Mouse (Mus musculus) neutrophil, adult 83 days (primary cell): Measurements from ENCODE around the gene Slc43a3. TPM values are rescaled to one million over a fixed set of nuclear protein-coding genes. Genes with fewer than 3 reads are reported as not detected.

Experiments
- total RNA-seq, 2 experiments: library from RNA; stranded (reverse); gene quantifications; one replicate each; pipeline ENCODE4 v1.2.4; 2023

Gene Slc43a3
- 10 to 100 TPM; 56.8 to 83.3 TPM for total RNA-seq

DNA sequence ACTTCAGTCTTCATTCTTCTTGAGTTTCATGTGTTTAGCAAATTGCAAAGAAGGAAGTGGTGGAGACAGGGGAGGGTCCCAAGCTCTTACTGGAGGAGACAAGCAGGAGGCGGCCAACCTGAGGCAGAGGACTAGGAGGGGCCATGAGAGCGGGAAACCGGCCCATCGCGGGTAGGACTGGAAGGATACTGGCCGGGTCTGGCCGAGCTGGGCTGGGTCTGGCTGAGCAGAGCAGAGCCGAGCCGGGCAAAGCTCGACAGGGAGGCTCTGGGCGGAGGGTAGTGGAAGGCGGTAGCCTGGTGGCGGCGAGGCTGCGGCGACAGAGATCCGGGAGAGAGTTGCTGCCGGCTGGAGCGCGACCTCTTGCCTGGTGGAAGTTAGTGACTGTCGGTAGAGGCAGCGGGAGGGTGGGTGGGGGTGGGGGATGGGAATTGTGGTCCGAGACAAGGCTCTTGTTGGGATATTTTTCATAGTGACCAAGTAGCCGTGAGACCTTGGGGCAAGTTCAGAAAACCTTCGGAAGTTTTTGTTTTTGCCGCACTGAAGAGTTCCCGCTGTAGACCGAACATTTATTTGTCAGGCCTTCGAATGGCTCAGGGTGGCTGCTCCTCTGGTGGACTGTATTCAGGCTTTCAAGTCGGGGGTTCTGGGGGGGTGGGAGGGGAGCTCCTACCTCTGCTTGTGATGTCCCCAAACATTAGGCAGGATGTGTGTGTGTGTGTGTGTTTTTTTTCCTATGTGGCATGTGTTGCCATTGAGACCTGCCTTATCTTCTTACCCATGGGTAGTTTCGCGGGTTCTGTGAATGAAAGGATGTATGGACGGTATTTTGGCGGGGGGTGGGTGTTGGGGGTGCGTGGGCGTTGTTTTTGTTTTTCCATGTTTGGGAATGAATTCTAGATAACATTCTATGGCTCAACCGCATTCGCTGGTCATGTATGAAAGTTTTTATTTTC, at the start of gene Slc43a3:
Slc43a3 (plus strand) TSS at position 106 of the 956 bp plus-strand sequence.

GRCm38 (mm10) chr2:84980188-84980587, 43.8 kb downstream of the Slc43a3 start, which contains the start of gene Prg2:
Prg2 (plus strand) TSS chr2:84980461.

DNA sequence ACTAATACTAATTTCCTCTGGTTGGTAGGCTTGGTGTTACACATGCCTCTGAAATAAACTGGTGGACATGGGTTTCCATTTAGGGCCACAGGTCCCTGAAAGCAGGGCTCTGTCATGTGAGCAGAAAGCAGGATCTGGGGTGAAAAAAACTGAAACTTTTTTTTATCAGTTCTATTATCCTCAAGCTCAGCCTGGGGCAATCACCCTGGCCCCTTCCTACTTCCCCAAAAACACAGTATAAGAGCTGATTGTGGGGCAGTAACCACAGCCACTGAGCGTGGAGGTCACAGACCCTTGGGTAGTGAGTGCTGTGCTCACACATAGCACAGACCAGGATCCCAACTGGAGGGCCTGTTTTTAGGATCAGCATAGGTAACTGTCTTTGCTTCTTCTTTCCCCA, 51.6 kb downstream of the Slc43a3 start, which contains the start of gene Prg3:
Prg3 (plus strand) TSS at position 286 of the 400 bp plus-strand sequence.

Other genes starting within 250 kb of the Slc43a3 start
- 10 to 100 TPM; 41.2 to 41.4 TPM for gene Zdhhc5, start 221.4 kb upstream of the Slc43a3 start, total RNA-seq
- gene Clp1, start 209.2 kb upstream of the Slc43a3 start, total RNA-seq = 10 to 100 TPM; 16.9 to 19.8 TPM
- 1 to 10 TPM; 2.8 to 5.5 TPM for gene Ypel4, start 202.5 kb upstream of the Slc43a3 start, total RNA-seq
- not detected for gene Gm19426, start 192.9 kb upstream of the Slc43a3 start, total RNA-seq
- under 1 TPM; 0.38 to 0.55 TPM for gene Serping1, start 161.1 kb upstream of the Slc43a3 start, total RNA-seq
- gene Ube2l6, start 137.8 kb upstream of the Slc43a3 start, total RNA-seq = 10 to 100 TPM; 24.8 to 32.7 TPM
- gene Smtnl1, start 113.9 kb upstream of the Slc43a3 start, total RNA-seq = not detected
- 1 to 10 TPM; 6.8 to 7.5 TPM for gene Timm10, start 109.6 kb upstream of the Slc43a3 start, total RNA-seq
- 10 to 100 TPM; 12.0 to 18.7 TPM for gene Slc43a1, start 97.7 kb upstream of the Slc43a3 start, total RNA-seq
- not detected for gene Rtn4rl2, start 49.9 kb upstream of the Slc43a3 start, total RNA-seq
- 100 to 1,000 TPM in 1 of 2 experiments, 10 to 100 TPM in 1; 99.9 to 438 TPM for gene Prg2, start 43.9 kb downstream of the Slc43a3 start, total RNA-seq
- 10 to 100 TPM in 1 of 2 experiments, 1 to 10 TPM in 1; 5.6 to 27.4 TPM for gene Prg3, start 51.6 kb downstream of the Slc43a3 start, total RNA-seq
- 100 to 1,000 TPM; 114 to 133 TPM for gene Ssrp1, start 100.7 kb downstream of the Slc43a3 start, total RNA-seq
- gene P2rx3, start 100.9 kb downstream of the Slc43a3 start, total RNA-seq = under 1 TPM in 1 of 2 experiments, not detected in 1; 0.96 TPM
- gene Tnks1bp1, start 111.4 kb downstream of the Slc43a3 start, total RNA-seq = 1 to 10 TPM; 9.8 to 10.0 TPM
- 1 to 10 TPM; 5.0 to 5.9 TPM for gene Aplnr, start 199.6 kb downstream of the Slc43a3 start, total RNA-seq